Mouse (Mus musculus) monocyte, adult 2 months (primary cell): ENCODE data around the gene Ankrd60.

Experiments
- DNase-seq, 2 experiments: peaks; one replicate each; pipeline ENCODE4 v3.0.0; 2022; ENCODE audit warnings: low spot score in 2 of 2, low read depth in 1 of 2

The Ankrd60 gene

DNA sequence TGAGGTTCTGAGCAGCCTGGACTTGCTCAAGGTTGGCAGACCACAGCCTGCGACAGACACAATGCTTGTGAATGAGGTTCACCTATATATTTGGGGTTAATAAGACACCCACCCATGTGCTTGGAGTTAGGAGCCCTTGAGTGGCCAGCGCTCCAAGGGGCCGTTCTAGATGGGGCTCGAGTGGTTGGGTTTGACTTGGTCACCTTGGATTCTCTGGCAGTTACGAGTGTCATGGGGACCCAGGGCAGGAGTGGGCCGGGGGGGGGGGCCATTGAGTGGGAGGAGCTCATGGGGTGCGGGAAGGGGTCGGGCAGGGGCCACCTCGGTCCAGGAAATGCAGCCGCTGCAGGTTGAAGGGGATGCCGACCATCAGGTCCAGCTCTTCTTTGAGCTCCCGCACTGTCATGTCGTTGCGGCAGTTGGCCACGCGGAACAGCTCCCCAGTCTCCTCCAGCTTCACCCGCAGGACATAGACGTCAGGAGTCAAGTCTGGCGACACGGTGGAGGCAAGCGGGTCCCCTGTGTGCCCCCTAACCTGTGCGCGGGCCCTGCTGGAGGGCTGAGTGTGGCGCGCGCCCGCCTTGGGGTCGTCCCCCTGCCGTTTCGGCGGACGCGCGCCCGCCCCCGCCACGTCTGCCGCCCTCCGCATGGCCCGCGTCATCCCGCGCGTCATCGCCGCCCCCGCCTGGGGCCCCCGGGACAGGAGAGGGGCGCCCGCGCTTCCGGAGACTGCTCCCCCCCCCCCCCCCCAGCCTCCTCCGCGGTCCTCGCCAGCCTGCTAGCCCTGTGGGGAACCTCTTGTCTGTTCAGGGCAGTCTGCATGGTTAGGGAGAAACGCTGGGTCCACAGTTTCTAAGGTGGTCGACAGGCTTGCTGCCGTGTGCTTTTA lies at the start of gene Ankrd60:
TSS of gene Ankrd60 (minus strand) at position 697 of the 889 bp plus-strand sequence.
- no peak for DNase-seq

- DNase-seq, result no peak
Observed at GRCm38 (mm10) chr2:173625786-173626185, 47.6 kb upstream of the Ankrd60 start.

GRCm38 (mm10) chr2:173624667-173625066 lies 46.5 kb upstream of the Ankrd60 start:
- DNase-seq, result no peak

GRCm38 (mm10) chr2:173622173-173622601 lies 44.0 kb upstream of the Ankrd60 start:
- DNase-seq, result no peak

DNA sequence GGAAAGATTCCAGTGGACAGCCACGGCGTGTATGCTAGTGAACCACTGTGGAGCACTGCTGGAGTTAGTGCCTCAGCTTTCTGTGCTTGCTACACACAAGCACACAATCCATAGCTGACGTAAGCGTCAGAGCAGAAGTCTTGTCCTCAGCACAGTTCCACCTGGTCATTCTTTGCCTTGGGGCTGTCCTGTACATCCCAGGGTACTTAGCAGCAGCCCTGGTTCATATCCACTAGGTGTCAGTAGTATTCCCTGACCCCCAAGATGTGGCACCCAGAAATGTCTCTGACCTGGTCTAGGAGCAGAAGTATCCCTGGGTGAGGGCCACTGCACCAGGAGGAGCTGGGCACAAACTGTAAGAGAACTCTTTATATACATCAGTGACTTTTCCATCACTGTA lies 42.5 kb upstream of the Ankrd60 start:
- DNase-seq, result no peak

DNA sequence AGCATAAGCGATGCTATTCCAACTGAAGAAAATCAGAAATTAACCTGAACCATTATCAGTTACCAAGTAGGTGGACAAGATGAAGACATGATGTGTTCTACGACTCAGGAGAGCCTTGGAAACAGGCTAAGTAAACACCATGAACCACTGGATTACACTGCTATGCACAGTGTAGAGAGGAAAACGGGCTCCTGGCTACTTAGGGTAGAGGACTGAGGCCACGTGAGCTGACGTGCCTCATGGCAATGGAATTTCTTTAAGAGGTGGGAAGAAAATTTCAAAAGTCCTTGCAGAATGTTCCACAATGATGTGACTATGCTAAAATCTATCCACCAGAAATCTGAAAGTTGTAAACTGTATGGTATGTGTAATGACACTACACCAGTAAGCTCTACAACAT lies 41.0 kb upstream of the Ankrd60 start:
- no peak for DNase-seq

DNA sequence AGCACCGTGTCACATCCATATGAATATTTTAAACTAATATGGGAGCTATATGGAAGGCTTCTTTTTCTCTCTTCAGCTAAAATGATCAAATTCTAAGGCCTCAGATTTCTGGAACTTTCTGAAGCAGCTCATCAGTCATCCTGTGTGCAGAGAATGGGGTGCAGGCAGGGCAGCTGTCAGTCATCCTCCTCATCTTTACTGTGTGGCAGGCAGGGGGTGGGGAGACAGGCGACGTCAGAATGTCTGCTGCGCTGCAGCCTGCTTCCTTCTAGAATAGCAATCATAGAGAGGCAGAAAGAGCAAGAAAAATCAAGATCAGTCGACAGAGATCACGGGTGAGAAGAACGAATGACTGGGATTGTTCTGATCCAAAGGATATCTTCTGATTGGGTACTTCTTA lies 38.0 kb upstream of the Ankrd60 start:
- DNase-seq, result no peak

DNA sequence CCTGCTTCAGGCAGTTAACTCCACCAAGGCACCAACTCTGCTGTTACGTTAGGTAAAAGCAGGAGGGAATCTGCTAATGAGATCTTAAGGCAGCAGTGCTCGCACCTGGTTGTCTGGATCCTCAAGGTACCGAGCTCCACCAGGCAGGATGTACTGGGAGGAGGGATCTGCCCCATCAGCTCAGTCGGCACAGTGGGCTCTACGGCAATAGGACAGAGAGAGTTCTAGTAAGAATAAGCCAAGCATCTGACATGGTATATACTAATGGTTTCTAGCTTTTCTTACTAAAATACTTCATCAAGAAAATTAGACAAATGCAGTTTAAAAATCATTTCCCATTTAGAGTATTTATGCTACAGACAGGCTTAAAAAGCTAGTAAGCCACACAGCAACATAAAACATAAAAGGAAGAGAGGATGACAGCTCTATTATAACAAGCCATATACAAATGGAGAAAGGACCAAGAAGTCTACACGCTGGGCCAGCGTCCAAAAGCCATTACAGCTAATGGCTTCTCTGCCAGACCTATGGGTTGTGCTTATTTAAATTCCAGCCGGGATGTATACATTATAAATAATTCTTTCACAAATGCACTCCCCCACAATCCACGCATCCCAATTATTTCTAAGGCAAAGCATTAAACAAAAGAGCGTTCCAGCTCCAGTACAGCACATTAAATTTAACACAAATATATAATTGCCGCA lies 37.4 kb upstream of the Ankrd60 start:
- no peak for DNase-seq

GRCm38 (mm10) chr2:173608020-173608958 lies 30.1 kb upstream of the Ankrd60 start:
- DNase-seq, result no peak

DNA sequence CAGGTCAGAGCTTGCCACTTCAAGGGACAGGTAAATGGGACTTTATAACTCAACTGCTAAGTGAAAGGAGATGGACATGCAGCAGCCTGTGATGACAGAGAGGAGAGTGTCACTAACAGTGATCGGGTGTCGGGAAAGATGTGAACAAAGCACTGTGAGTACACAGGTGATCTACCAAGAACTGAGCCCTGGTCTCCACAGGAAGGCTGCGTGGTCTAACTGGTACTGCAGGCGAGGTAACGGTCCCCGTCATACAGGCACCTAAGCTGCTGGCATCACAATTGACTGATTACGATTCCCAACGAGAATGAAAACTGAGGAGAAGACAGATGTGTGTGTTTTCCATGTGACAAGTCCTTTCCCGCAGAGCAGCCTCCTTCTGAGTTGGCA lies 28.2 kb upstream of the Ankrd60 start:
- DNase-seq, result no peak

DNA sequence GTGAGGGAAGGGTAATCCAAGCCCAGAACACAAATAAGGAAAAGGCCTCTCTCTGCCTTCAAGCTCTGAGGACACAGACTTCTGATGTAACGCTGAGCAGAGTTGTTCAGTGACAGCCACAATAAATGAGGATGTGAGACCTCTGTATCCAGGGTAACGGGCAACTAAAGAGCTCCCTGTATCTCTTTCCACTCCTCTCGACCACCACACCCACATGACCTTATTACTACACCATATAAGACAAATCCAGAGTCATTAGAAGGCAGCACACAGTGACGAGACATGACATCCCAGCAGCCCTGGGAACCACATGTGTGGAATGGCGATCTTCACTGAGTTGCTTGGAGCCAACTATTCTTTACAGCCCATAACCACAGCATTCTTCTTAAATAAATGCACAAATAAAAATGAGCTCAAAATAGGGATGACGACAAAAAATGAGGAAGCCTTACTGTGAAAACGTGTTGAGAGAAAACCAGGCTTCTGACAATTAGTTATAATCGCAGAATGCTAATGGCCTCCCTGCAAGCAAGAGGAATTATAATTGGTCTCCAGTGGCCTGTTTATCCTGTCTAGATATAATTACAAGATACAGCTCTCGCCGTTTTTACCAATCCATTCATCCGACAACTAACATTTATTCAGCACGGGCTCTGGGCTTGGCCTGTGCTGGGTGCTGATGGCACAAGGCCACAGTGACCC lies 27.7 kb upstream of the Ankrd60 start:
- DNase-seq, result peak; percentile 35 to 55

- no peak for DNase-seq
Observed at GRCm38 (mm10) chr2:173601861-173602260, 23.7 kb upstream of the Ankrd60 start.

GRCm38 (mm10) chr2:173595374-173595781 lies 17.2 kb upstream of the Ankrd60 start:
- DNase-seq, result no peak

GRCm38 (mm10) chr2:173594313-173595063 lies 16.3 kb upstream of the Ankrd60 start:
- no peak for DNase-seq

DNA sequence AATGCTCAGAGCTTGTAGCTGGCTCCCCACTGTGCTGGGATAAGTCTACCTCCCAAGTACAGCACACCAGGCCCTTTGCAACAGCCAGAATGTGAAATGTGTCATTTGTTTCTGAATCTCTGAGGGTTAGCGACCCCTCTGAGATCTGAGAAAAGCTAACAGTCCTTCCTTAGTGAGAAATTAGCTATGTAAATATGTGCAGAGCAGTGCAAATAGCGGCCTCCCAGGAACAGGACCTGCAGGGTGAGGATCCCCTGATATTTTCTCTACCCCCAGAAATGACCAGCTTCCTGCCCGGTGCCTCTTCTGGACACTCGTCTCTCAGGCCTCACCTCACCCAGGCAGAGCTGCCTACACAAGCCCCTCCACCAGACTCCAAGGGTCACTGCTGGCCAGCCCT lies 15.7 kb upstream of the Ankrd60 start:
- no peak for DNase-seq

DNA sequence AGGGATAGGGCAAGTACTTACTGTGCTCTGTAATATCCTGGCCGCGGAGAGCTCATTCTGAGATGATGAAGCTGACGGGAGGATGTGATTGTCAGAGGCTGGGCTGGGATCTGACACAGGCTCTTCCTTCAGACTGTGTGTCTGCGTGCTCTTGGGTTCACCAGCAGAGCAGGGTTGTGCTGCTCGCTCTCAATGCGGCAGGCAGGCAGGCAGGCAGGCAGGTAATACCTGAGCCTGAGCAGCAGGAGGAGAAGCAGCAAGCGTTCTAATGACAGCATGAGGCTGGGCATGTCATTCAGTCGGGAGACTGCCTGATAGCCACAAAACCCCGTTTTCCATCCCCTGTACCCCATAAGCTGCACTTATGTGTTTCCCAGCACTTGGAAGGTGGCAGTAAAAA lies 14.6 kb upstream of the Ankrd60 start:
- no peak for DNase-seq

- no peak for DNase-seq
Observed at GRCm38 (mm10) chr2:173587411-173587810, 9.2 kb upstream of the Ankrd60 start.

- DNase-seq, result peak; percentile 29 to 45
Observed at GRCm38 (mm10) chr2:173586118-173586968, 8.2 kb upstream of the Ankrd60 start.
